Mouse (Mus musculus): ENCODE data around the gene Hmx2. TPM values are rescaled to one million over a fixed set of nuclear protein-coding genes. Genes with fewer than 3 reads are reported as not detected.

Gene Hmx2
- polyA plus RNA-seq, 2 experiments: 0.09 TPM; not detected in 1

DNA sequence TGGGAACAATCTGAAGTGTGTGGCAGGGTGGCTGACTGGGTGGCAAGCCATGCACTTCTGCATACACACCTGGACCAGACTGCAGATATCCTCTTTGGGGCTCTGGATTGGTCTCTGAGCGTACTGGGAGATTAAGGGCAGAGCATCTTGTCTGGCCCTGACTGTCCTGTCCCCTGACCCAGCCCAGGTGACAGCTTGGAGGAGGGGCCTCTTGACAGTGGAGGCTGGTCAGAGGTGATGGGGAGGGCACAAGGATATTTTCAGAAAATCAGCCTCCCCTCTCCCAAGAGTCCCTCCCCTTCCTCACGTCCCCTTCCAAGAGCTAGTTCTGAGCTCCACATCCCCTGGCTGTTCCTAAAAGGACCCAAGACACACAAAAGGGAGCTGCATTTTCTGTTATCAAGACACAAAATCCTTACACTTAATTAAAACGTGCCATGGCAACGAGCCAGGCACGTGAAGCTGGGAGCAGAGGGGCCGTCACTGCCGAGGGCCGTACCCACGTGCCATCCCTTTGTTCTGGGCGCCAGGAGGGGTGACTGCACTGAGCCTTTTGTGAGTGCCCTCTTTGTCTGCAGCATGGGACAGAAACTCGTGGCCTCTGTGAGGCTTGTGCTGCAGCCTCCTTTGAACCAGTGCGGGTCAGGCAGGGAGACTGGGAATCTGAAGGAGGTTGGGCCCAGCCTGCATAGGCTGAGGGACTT is 49.4 kb downstream of the Hmx2 start:
- TF ChIP-seq POLR2A (IDR thresholded peaks at IDR 0.05; ENCODE audit: borderline replicate concordance, extremely low read depth, insufficient read depth, insufficient read length): no peak
- Histone ChIP-seq H3K4me2 (replicated peaks; ENCODE audit: low read depth, low read length, severe bottlenecking) (no peak overlapping the region), H3K4me3 (replicated peaks; ENCODE audit: low read length) (no peak overlapping the region), H3K36me3 (ENCODE audit: control insufficient read depth, insufficient read depth, low read length) (no peaks in the 10 kb centered on the region), H3K27ac (replicated peaks; ENCODE audit: low read depth, low read length) (no peak overlapping the region), H3K4me1 (ENCODE audit: control insufficient read depth, insufficient read depth, low read length) (0 out of 2 replicates have a peak, but pooled peaks cover 2% of the 10 kb centered on the region), H3K27me3 (ENCODE audit: control insufficient read depth, insufficient read depth, low read length) (no peaks in the 10 kb centered on the region), H3K9me3 (ENCODE audit: control insufficient read depth, low read length) (no peaks in the 10 kb centered on the region), H3K9ac (ENCODE audit: low read depth, low read length, severe bottlenecking) (no peak overlapping the region)
- WGBS: 17% methylated on average over 12 of the region's 12 CpGs
- ATAC-seq (ENCODE audit: low FRiP score, low read depth) (no peak), DNase-seq (ENCODE audit: low spot score) (no peak)

- Histone ChIP-seq H3K9ac (ENCODE audit: low read depth, low read length, severe bottlenecking) (no peak overlapping the region), H3K4me1 (ENCODE audit: control insufficient read depth, insufficient read depth, low read length) (0 out of 2 replicates have a peak, but pooled peaks cover 2% of the 10 kb centered on the region), H3K9me3 (ENCODE audit: control insufficient read depth, low read length) (no peaks in the 10 kb centered on the region), H3K4me3 (replicated peaks; ENCODE audit: low read length) (no peak overlapping the region), H3K4me2 (replicated peaks; ENCODE audit: low read depth, low read length, severe bottlenecking) (no peak overlapping the region), H3K27me3 (ENCODE audit: control insufficient read depth, insufficient read depth, low read length) (no peaks in the 10 kb centered on the region), H3K27ac (replicated peaks; ENCODE audit: low read depth, low read length) (no peak overlapping the region), H3K36me3 (ENCODE audit: control insufficient read depth, insufficient read depth, low read length) (no peaks in the 10 kb centered on the region)
- no peak for TF ChIP-seq POLR2A (IDR thresholded peaks at IDR 0.05; ENCODE audit: borderline replicate concordance, extremely low read depth, insufficient read depth, insufficient read length)
- no peak for ATAC-seq (ENCODE audit: low FRiP score, low read depth)
- DNase-seq (ENCODE audit: low spot score): no peak
- 10% methylated on average over 5 of the region's 5 CpGs for WGBS
Observed at GRCm38 (mm10) chr7:131598483-131598824, 49.9 kb downstream of the Hmx2 start.

- no peak overlapping the region for H3K4me3 ChIP-seq (replicated peaks; ENCODE audit: low read length)
- WGBS: 83% methylated on average over 7 of the region's 7 CpGs
- DNase-seq (ENCODE audit: low spot score) (no peak), ATAC-seq (ENCODE audit: low FRiP score, low read depth) (no peak)
- no peaks in the 10 kb centered on the region for H3K36me3 ChIP-seq (ENCODE audit: control insufficient read depth, insufficient read depth, low read length)
- H3K27me3 ChIP-seq (ENCODE audit: control insufficient read depth, insufficient read depth, low read length): no peaks in the 10 kb centered on the region
- no peaks in the 10 kb centered on the region for H3K9me3 ChIP-seq (ENCODE audit: control insufficient read depth, low read length)
- no peak overlapping the region for H3K4me2 ChIP-seq (replicated peaks; ENCODE audit: low read depth, low read length, severe bottlenecking)
- H3K9ac ChIP-seq (ENCODE audit: low read depth, low read length, severe bottlenecking): no peak overlapping the region
- 0 out of 2 replicates have a peak, but pooled peaks cover 2% of the 10 kb centered on the region for H3K4me1 ChIP-seq (ENCODE audit: control insufficient read depth, insufficient read depth, low read length)
- no peak overlapping the region for H3K27ac ChIP-seq (replicated peaks; ENCODE audit: low read depth, low read length)
- TF ChIP-seq POLR2A (IDR thresholded peaks at IDR 0.05; ENCODE audit: borderline replicate concordance, extremely low read depth, insufficient read depth, insufficient read length): no peak
Observed at GRCm38 (mm10) chr7:131602106-131602505, 53.5 kb downstream of the Hmx2 start.

GRCm38 (mm10) chr7:131603186-131603585 is 54.6 kb downstream of the Hmx2 start:
- DNase-seq (ENCODE audit: low spot score): no peak
- ATAC-seq (ENCODE audit: low FRiP score, low read depth): no peak
- Histone ChIP-seq H3K9me3 (ENCODE audit: control insufficient read depth, low read length) (no peaks in the 10 kb centered on the region), H3K4me2 (replicated peaks; ENCODE audit: low read depth, low read length, severe bottlenecking) (0 out of 2 replicates have a peak overlapping the region, but pooled peaks have one; percentile 2), H3K9ac (ENCODE audit: low read depth, low read length, severe bottlenecking) (no peak overlapping the region), H3K27me3 (ENCODE audit: control insufficient read depth, insufficient read depth, low read length) (no peaks in the 10 kb centered on the region), H3K27ac (replicated peaks; ENCODE audit: low read depth, low read length) (no peak overlapping the region), H3K4me1 (ENCODE audit: control insufficient read depth, insufficient read depth, low read length) (no peaks in the 10 kb centered on the region), H3K36me3 (ENCODE audit: control insufficient read depth, insufficient read depth, low read length) (no peaks in the 10 kb centered on the region), H3K4me3 (replicated peaks; ENCODE audit: low read length) (no peak overlapping the region)
- TF ChIP-seq POLR2A (IDR thresholded peaks at IDR 0.05; ENCODE audit: borderline replicate concordance, extremely low read depth, insufficient read depth, insufficient read length): no peak
- WGBS: 8% methylated on average over 4 of the region's 11 CpGs

DNA sequence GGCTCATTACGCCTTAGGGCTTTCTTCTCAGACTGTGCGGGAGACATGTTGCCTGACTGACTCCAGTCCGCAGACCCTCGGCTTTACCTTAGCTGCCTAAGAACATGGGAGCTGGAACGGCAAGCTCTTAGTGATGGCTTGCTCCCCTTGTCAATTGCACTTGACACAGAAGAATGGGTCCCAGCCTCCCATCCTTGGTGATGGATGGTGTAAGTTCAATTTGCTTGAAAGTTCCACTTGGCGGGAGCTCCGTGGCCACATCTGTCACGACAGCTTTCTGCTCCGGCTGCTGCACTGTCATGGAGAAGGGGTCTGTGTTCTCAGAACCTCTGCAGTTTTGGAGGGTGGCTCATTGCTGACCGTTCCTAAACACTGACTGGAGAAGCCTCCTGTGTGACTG is 56.4 kb downstream of the Hmx2 start:
- H3K4me1 ChIP-seq (ENCODE audit: control insufficient read depth, insufficient read depth, low read length): no peaks in the 10 kb centered on the region
- H3K27me3 ChIP-seq (ENCODE audit: control insufficient read depth, insufficient read depth, low read length): no peaks in the 10 kb centered on the region
- DNase-seq (ENCODE audit: low spot score): no peak
- no peak overlapping the region for H3K4me3 ChIP-seq (replicated peaks; ENCODE audit: low read length)
- H3K27ac ChIP-seq (replicated peaks; ENCODE audit: low read depth, low read length): no peak overlapping the region
- no peaks in the 10 kb centered on the region for H3K36me3 ChIP-seq (ENCODE audit: control insufficient read depth, insufficient read depth, low read length)
- no peak overlapping the region for H3K4me2 ChIP-seq (replicated peaks; ENCODE audit: low read depth, low read length, severe bottlenecking)
- no peak for ATAC-seq (ENCODE audit: low FRiP score, low read depth)
- 85% methylated on average over 10 of the region's 10 CpGs for WGBS
- H3K9me3 ChIP-seq (ENCODE audit: control insufficient read depth, low read length): no peaks in the 10 kb centered on the region
- H3K9ac ChIP-seq (ENCODE audit: low read depth, low read length, severe bottlenecking): no peak overlapping the region
- TF ChIP-seq POLR2A (IDR thresholded peaks at IDR 0.05; ENCODE audit: borderline replicate concordance, extremely low read depth, insufficient read depth, insufficient read length): no peak
